Mouse (Mus musculus) embryonic facial prominence, embryonic 11.5 days (tissue): ENCODE results near the gene Prune2. TPM values are rescaled to one million over a fixed set of nuclear protein-coding genes. Genes with fewer than 3 reads are reported as not detected.

Experiments used
- ATAC-seq: fragments of 200-750 bp; cut with Nextera tagmentation; replicated peaks from 2 replicates; pipeline ENCODE4 v1.8.0; 2017; ENCODE audit warnings: low read depth; ENCODE audit not compliant: insufficient number of reproducible peaks, low FRiP score, low TSS enrichment
- DNase-seq: peaks from one replicate; pipeline ENCODE4 v3.0.0-alpha.2; 2015; ENCODE audit warnings: low spot score
- H3K27ac ChIP-seq: fragments of 300-500 bp; sonication (generic); replicated peaks from 2 replicates; pipeline ENCODE4 v1.5.1; 2014; ENCODE audit warnings: mild to moderate bottlenecking, low read depth, low read length, control low read depth
- H3K27me3 ChIP-seq: fragments of 300-500 bp; sonication (generic); 2 replicates; pipeline ENCODE4 v1.6.1; 2014; ENCODE audit warnings: mild to moderate bottlenecking, low read length, moderate library complexity, mixed read lengths; ENCODE audit not compliant: control insufficient read depth, insufficient read depth
- H3K36me3 ChIP-seq: fragments of 300-500 bp; sonication (generic); replicated peaks from 2 replicates; pipeline ENCODE4 v1.6.1; 2014; ENCODE audit warnings: low read depth, mild to moderate bottlenecking, low read length, moderate library complexity, mixed read lengths; ENCODE audit not compliant: control insufficient read depth, insufficient read depth
- H3K4me1 ChIP-seq: fragments of 300-500 bp; sonication (generic); 2 replicates; pipeline ENCODE4 v1.6.1; 2014; ENCODE audit warnings: low read length, mixed read lengths; ENCODE audit not compliant: control insufficient read depth, insufficient read depth
- H3K4me2 ChIP-seq: fragments of 300-500 bp; sonication (generic); 2 replicates; pipeline ENCODE4 v1.6.1; 2014; ENCODE audit warnings: low read depth, mild to moderate bottlenecking, control low read depth, low read length, moderate library complexity
- H3K4me3 ChIP-seq: fragments of 300-500 bp; sonication (generic); 2 replicates; pipeline ENCODE4 v1.5.1; 2014; ENCODE audit warnings: low read depth, low read length, control low read depth
- H3K9ac ChIP-seq: fragments of 300-500 bp; sonication (generic); replicated peaks from 2 replicates; pipeline ENCODE4 v1.6.1; 2014; ENCODE audit warnings: mild to moderate bottlenecking, control low read depth, low read length
- H3K9me3 ChIP-seq: fragments of 300-500 bp; sonication (generic); replicated peaks from 2 replicates; pipeline ENCODE4 v1.6.1; 2016; ENCODE audit warnings: mild to moderate bottlenecking, low read length, inconsistent platforms, mixed read lengths; ENCODE audit not compliant: control insufficient read depth
- WGBS: fragments of 180-500 bp; shearing (Covaris S2); extraction: QIAGEN DNeasy Blood & Tissue Kit; methylation state at CpG from one replicate; pipeline ENCODE4 v1.1.7; 2014; 5-methylcytosine and 5-hydroxymethylcytosine counted together
- polyA plus RNA-seq: library from polyadenylated mRNA; unstranded; fragments of >200 nt; fragmentation: Nextera tagmentation; extraction: Ambion mirVana; gene quantifications from 2 replicates; pipeline ENCODE4 v1.2.1, GENCODE M21; 2014

The Prune2 gene
- polyA plus RNA-seq, 1 experiment from 2014 or later, result 1.5 TPM

DNA sequence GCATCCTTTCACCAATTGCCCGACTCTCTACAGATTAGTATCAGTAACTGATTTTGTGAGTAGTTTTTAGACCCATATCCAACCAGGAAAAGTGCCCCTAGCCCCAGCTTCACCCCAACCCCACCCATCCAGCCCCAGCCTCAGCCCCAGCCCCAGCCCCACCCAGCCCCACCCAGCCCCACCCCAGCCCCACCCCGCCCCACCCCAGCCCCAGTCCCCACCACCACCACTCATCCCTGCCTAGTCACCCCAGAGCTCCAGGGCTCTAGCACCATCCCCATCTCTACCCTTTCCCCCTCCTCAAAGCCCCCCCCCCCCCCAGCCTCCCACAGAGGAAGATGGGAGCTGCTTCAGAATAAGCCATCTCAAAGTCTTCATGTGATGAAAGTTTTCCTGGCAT, 181.7 kb downstream of the Prune2 start:
- no peak overlapping the region for H3K4me2 ChIP-seq
- no peaks in the 10 kb centered on the region; the same call in 1 of the 2 replicates for H3K27me3 ChIP-seq
- ATAC-seq (no peak), DNase-seq (no peak)
- H3K27ac ChIP-seq, result no peak overlapping the region
- no peaks in the 10 kb centered on the region for H3K36me3 ChIP-seq
- H3K4me1 ChIP-seq, result no peaks in the 10 kb centered on the region
- no peak overlapping the region for H3K9ac ChIP-seq
- H3K9me3 ChIP-seq, result no peaks in the 10 kb centered on the region
- WGBS, result 30% methylated on average over 1 of the region's 2 CpGs
- H3K4me3 ChIP-seq, result no peak overlapping the region

DNA sequence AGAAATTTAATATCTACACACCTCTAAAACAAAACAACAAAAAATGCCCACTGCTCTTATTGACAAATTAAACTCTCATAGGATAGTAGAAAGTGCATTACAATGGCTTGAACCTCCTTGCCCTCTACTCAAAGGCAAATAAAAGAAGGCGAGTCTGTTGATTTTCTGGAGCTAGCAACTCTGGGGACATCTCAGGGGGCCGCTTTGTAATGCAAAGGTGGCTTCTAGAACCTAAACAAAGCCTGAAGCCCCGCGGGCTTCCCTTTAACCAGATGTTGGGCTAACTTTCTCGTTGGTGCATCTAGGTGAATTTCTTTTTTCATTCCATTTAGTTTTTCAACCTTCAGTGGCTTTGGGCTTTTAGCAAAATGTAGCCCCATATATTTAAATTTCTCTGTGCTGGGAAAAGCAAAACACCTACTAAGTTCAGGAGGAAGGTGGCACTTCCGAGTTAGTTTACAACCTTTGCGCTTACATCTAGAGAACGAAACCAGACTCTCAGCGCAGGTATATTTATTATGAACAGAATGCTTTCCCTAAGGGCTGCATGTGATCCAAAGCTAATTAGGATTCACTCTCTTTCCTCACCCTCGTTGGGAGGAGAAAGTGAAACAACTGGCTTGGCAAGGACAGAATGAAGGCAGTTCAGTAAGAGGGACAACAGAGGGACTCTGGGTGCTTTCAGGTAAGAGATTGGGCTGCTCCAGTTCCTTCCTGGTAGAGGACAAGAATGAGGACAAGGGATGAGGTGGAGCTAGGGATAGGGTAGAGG, 182.4 kb downstream of the Prune2 start:
- H3K36me3 ChIP-seq, result no peaks in the 10 kb centered on the region
- H3K4me3 ChIP-seq, result no peak overlapping the region
- no peak overlapping the region for H3K4me2 ChIP-seq
- no peak overlapping the region for H3K27ac ChIP-seq
- no peaks in the 10 kb centered on the region; the same call in 1 of the 2 replicates for H3K27me3 ChIP-seq
- WGBS, result 20% methylated on average over 10 of the region's 10 CpGs
- H3K9ac ChIP-seq, result no peak overlapping the region
- no peaks in the 10 kb centered on the region for H3K4me1 ChIP-seq
- H3K9me3 ChIP-seq, result no peaks in the 10 kb centered on the region
- ATAC-seq, result no peak
- no peak for DNase-seq

DNA sequence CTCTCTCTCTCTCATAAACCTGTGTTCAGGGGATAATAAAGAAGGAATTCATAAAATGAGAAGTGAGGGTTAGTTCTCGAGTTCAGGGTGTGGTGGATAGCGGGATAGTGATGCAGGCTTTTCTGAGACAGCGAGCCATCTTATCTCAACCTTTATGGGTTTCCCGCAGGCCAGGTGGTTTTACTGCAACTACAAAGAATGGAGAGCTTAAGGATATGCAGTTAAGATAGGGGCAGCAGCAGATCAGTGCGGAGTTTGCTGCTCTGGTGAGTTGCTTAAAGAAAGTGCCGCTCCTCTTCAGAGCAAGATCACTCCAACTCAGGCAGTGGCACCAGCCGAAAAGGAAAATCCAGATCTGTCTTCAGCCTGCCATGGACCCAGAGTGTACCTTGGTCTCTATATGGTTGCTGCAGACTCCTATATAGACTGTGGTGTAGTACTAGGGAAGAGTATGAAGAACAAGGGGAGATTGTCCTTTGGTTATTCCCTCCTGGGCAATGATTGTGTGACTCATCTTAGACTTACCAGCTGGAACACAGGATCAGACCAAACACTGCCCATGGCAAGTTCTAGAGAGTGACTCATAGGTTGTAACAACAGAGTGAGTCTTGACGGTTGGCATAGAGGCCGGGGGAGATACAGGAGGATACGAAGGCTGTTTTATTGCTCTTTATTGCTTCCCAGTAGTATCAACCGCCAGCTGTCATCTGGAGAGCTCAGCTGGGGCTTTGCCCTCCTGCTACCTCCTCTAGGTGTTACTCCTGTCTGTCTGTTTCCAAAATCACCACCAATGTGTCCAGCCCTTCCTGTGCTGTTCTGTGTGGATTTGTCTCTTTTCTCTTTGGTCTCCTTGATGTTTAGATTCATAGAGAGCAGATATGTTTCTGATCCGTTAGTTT, 184.3 kb downstream of the Prune2 start:
- Histone ChIP-seq H3K27me3 (no peaks in the 10 kb centered on the region; the same call in 1 of the 2 replicates), H3K4me2 (no peak overlapping the region), H3K4me3 (no peak overlapping the region), H3K9ac (no peak overlapping the region), H3K4me1 (no peaks in the 10 kb centered on the region), H3K36me3 (no peaks in the 10 kb centered on the region), H3K9me3 (no peaks in the 10 kb centered on the region), H3K27ac (no peak overlapping the region)
- no peak for DNase-seq
- no peak for ATAC-seq
- 84% methylated on average over 12 of the region's 12 CpGs for WGBS

DNA sequence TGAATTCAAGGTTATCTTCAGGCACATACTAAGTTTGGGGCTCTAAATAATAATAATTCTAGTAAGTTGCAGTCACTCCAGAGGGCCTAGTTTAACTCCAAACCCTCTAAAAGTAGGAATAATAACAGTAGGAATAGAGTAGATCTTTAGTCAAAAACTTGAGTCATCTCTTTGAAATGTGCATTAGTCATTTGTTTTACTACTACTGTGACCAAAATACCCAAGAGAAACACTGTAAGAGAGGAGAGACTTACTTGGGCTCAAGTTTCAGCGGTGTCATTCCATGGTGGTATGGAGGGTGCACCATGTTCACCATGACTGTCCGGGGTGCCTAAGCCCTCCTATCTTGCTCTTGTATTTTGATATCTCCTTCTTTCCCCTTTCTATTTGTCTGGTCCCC, 187.3 kb downstream of the Prune2 start:
- WGBS, result 92% methylated on average over 2 of the region's 2 CpGs
- Histone ChIP-seq H3K4me3 (no peak overlapping the region), H3K4me2 (no peak overlapping the region), H3K4me1 (no peaks in the 10 kb centered on the region), H3K9me3 (no peaks in the 10 kb centered on the region), H3K36me3 (no peaks in the 10 kb centered on the region), H3K9ac (no peak overlapping the region), H3K27me3 (no peaks in the 10 kb centered on the region), H3K27ac (no peak overlapping the region)
- DNase-seq (no peak), ATAC-seq (no peak)

DNA sequence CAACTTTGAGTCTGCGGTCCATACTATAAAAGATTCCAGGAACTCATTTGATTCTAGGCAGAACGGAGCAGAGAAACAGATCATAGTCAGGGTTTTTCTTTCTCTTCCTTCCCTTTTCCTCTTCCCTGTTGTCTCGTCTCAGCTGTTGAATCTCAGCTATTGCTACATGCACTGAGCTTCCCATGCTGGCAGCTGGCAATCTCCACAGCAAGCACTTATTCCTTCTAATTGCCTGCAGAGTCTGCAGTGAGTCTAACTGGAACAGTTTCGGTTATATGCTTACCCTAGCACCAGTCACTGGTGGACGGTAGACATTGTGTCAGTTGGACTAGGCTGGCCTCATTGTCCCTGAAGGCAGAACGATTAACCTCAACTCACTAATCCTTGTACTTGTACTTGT, 188.3 kb downstream of the Prune2 start:
- DNase-seq, result no peak
- H3K27ac ChIP-seq, result no peak overlapping the region
- no peaks in the 10 kb centered on the region for H3K27me3 ChIP-seq
- H3K4me2 ChIP-seq, result no peak overlapping the region
- H3K9ac ChIP-seq, result no peak overlapping the region
- 81% methylated on average over 6 of the region's 6 CpGs for WGBS
- no peak overlapping the region for H3K4me3 ChIP-seq
- no peaks in the 10 kb centered on the region for H3K9me3 ChIP-seq
- ATAC-seq, result no peak
- no peaks in the 10 kb centered on the region for H3K36me3 ChIP-seq
- no peaks in the 10 kb centered on the region for H3K4me1 ChIP-seq

DNA sequence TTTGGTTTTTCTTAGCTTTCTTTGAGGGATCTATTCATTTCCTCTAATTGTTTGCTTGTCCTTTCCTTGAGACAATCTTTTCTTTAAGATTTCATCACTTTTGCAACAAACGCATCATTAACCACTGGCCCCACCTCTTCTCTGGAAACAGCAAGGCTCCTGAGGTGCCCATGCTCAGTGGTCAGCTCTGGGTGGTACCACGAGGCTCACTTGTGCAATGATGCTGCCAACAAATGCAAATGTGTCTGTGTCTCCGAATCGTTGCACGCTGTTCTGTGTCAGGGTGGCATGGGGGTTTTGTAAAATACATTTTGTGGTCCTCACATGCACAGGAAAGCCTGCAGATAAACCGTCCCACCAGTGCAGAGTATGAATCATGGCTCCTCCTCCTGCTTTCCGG, 194.1 kb downstream of the Prune2 start:
- H3K9ac ChIP-seq, result no peak overlapping the region
- H3K27ac ChIP-seq, result no peak overlapping the region
- H3K36me3 ChIP-seq, result no peaks in the 10 kb centered on the region
- no peaks in the 10 kb centered on the region for H3K9me3 ChIP-seq
- 86% methylated on average over 7 of the region's 7 CpGs for WGBS
- no peak for ATAC-seq
- no peaks in the 10 kb centered on the region for H3K27me3 ChIP-seq
- no peak overlapping the region for H3K4me3 ChIP-seq
- DNase-seq, result no peak
- no peak overlapping the region for H3K4me2 ChIP-seq
- no peaks in the 10 kb centered on the region for H3K4me1 ChIP-seq

DNA sequence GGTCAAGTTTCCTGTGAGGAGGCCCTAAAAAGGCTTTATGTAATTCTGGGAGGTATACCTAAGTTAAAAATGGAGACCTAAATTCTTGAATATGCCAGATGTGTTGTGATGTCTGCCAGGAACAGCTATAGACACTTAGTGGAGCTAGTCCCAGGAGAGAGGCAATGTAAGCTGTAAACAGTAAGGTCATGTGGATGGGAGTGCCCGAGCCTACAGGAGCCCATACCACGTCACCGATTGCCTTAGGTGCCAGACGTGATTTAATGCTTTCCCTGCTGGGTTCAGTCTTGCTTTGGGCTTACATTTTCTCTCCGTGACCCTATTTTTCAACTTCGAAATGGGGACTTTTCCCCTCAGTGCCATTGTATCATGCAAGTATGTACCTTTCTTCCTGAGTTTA, 195.9 kb downstream of the Prune2 start:
- Histone ChIP-seq H3K36me3 (no peaks in the 10 kb centered on the region), H3K27ac (no peak overlapping the region), H3K27me3 (no peaks in the 10 kb centered on the region), H3K4me1 (no peaks in the 10 kb centered on the region), H3K4me3 (no peak overlapping the region), H3K9ac (no peak overlapping the region), H3K4me2 (no peak overlapping the region), H3K9me3 (no peaks in the 10 kb centered on the region)
- ATAC-seq, result no peak
- 85% methylated on average over 6 of the region's 6 CpGs for WGBS
- no peak for DNase-seq

DNA sequence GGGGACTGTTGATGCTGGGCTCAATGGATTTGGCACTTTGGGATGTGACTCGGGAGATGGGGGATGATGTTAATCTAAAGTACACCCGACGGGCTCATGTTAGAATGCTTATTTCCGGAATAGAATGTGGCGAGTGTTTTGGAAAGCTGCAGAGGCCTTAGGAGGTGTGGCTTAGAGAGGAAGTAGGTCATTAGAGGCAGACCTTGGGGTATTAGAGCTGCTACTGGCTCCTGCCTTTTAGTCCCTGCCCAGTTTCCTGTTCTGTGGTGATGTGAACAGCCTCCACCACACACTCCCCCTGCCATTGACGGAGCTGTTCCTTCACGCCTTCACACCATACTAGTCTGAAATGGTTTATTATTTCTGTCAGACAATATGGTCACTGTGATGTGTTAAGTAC, 196.5 kb downstream of the Prune2 start:
- Histone ChIP-seq H3K4me1 (no peaks in the 10 kb centered on the region), H3K4me3 (no peak overlapping the region), H3K9me3 (no peaks in the 10 kb centered on the region), H3K27ac (no peak overlapping the region), H3K27me3 (no peaks in the 10 kb centered on the region), H3K36me3 (no peaks in the 10 kb centered on the region), H3K4me2 (no peak overlapping the region), H3K9ac (no peak overlapping the region)
- ATAC-seq (no peak), DNase-seq (no peak)
- WGBS, result 82% methylated on average over 7 of the region's 7 CpGs
